ENCODE assay signal across 9 mouse cellular contexts in the genomic region with DNA sequence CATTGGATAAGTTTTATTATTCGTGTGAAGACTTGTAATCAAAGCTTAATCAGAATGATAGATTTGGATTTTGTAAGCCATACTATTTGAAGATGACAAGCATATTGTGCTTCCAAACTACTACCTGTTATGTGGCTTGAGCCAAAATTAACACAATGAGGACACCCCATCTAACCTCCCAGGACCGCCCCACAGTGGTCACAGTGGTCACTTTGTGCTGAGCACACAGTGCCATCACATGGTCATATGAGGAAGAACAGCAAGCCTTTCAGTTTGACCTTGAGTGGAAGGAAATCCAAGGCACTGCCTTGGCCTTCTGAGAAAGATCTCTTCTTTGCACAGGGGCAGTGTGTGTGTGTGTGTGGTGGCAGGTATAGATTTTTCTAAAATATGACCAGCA.
A peak's percentile ranks its signal among the peaks of the same experiment; 100 is the strongest.
DNase-seq lines count a peak whose midpoint lies in the region; ATAC-seq lines count a peak whose summit lies in the region.
"Had no signal": no experiment of that assay in that cellular context is flagged by ENCODE, and none has a peak within 500 bp of the region (broad histone marks: within the 10 kb centered on the region; RNA-seq: fewer than 3 reads in every experiment).

No protein-coding gene starts in this region.

- DNase-seq in heart, postnatal 25 days (ENCODE audit: low spot score), result no peak
- peak; percentile 29 for DNase-seq in A20 (ENCODE audit: low read depth, low spot score)
- DNase-seq in adrenal gland, adult (ENCODE audit: inconsistent age in 2 of 2, low spot score in 1 of 2), result peak; percentile 19 to 76
- DNase-seq in heart, postnatal 10 days, result peak; percentile 41 to 65
- DNase-seq in neural tube, embryonic 11.5 days (ENCODE audit: low spot score), result peak; percentile 38
- no peak for DNase-seq in thymus, postnatal 10 days (ENCODE audit: low spot score in 2 of 2)

- H3K4me1 ChIP-seq in heart, embryonic 16.5 days (ENCODE audit: control insufficient read depth, insufficient read depth, low read length), result peaks cover 3% of the 10 kb centered on the region; the same call in 1 of the 2 replicates
- no peaks in the 10 kb centered on the region for H3K4me1 ChIP-seq in neural tube, embryonic 11.5 days (ENCODE audit: control insufficient read depth, insufficient read depth, low read length)
- H3K4me1 ChIP-seq: limb, embryonic 13.5 days had no signal

- no peak overlapping the region for H3K4me3 ChIP-seq in heart, embryonic 16.5 days (ENCODE audit: low read length)
- no peak overlapping the region for H3K4me3 ChIP-seq in neural tube, embryonic 11.5 days (ENCODE audit: low read depth, low read length)
- H3K4me3 ChIP-seq: limb, embryonic 13.5 days had no signal

- 58% methylated on average over 2 of the region's 2 CpGs for WGBS in heart, embryonic 16.5 days
- WGBS in neural tube, embryonic 11.5 days, result 61% methylated on average over 2 of the region's 2 CpGs

- H3K36me3 ChIP-seq in heart, embryonic 16.5 days (ENCODE audit: control insufficient read depth, insufficient read depth), result no peaks in the 10 kb centered on the region
- H3K36me3 ChIP-seq in neural tube, embryonic 11.5 days (ENCODE audit: control insufficient read depth, insufficient read depth, low read length), result no peaks in the 10 kb centered on the region
- H3K36me3 ChIP-seq: limb, embryonic 13.5 days had no signal

- H3K27me3 ChIP-seq in heart, embryonic 16.5 days (ENCODE audit: control insufficient read depth, insufficient read depth, low read length), result no peaks in the 10 kb centered on the region
- H3K27me3 ChIP-seq in neural tube, embryonic 11.5 days (ENCODE audit: control insufficient read depth, insufficient read depth, low read length), result no peaks in the 10 kb centered on the region
- H3K27me3 ChIP-seq: limb, embryonic 13.5 days had no signal

- H3K27ac ChIP-seq in heart, embryonic 16.5 days (ENCODE audit: low read length), result no peak overlapping the region
- no peak overlapping the region for H3K27ac ChIP-seq in neural tube, embryonic 11.5 days (ENCODE audit: low read depth, low read length)
- H3K27ac ChIP-seq: limb, embryonic 13.5 days had no signal

- 0 out of 2 replicates have a peak, but pooled peaks have one; percentile 60 for ATAC-seq in heart, embryonic 16.5 days (replicated peaks; ENCODE audit: extremely low read depth, insufficient read depth, low FRiP score)
- peak; percentile 35; the same call in 1 of the 2 replicates for ATAC-seq in neural tube, embryonic 11.5 days (ENCODE audit: insufficient read depth, low FRiP score, low TSS enrichment)
- ATAC-seq in activated CD4-positive, CD25-positive, alpha-beta regulatory T cell, adult 4 months, result no peak

- no peak overlapping the region for H3K4me2 ChIP-seq in heart, embryonic 16.5 days (ENCODE audit: low read depth, low read length)
- no peak overlapping the region for H3K4me2 ChIP-seq in neural tube, embryonic 11.5 days (ENCODE audit: low read depth)
- H3K4me2 ChIP-seq: limb, embryonic 13.5 days had no signal

- H3K9me3 ChIP-seq in heart, embryonic 16.5 days (replicated peaks; ENCODE audit: control insufficient read depth, low read length), result no peaks in the 10 kb centered on the region
- no peaks in the 10 kb centered on the region for H3K9me3 ChIP-seq in neural tube, embryonic 11.5 days (ENCODE audit: control insufficient read depth, low read length)
- H3K9me3 ChIP-seq: limb, embryonic 13.5 days had no signal

- no peak overlapping the region for H3K9ac ChIP-seq in heart, embryonic 16.5 days (ENCODE audit: low read length)
- no peak overlapping the region for H3K9ac ChIP-seq in neural tube, embryonic 11.5 days (ENCODE audit: low read length)
- H3K9ac ChIP-seq: limb, embryonic 13.5 days had no signal

- intact Hi-C loops in heart, postnatal 25 days (cut with DNase I), result loop anchor here (5.0 kb wide), 1 partner anchor 220 kb away; no protein-coding TSS in a partner anchor
- intact Hi-C loops in heart, postnatal 10 days (cut with DNase I), result loop anchor here (5.0 to 10.0 kb wide), 2 partner anchors 95 to 228 kb away; no protein-coding TSS in a partner anchor

Comparison
In these comparisons a context has a peak if more than half of its experiments do, and no peak if none do; other contexts are left out.
1. DNase-seq: peak in A20 (single experiment), adrenal gland, adult (2 of 2), heart, postnatal 10 days (2 of 2) and neural tube, embryonic 11.5 days (single experiment); none in heart, postnatal 25 days (single experiment) and thymus, postnatal 10 days (0 of 2).